Mouse (Mus musculus) liver, postnatal 0 days (tissue): ENCODE measurements at regions not wholly inside any gene's neighbourhood (a gene's known extent, or its start where the extent isn't known, plus 50 kb on each side); places are given as distances from the start of the nearest gene placed in this dataset.

ENCODE experiments used
- CTCF ChIP-seq: sonication (generic); IDR thresholded peaks from 2 replicates; pipeline ENCODE4 v1.5.1; 2016; ENCODE audit warnings: antibody characterized with exemption, low read depth
- EP300 ChIP-seq: IDR thresholded peaks from 2 replicates; pipeline ENCODE4 v1.6.1; 2016; ENCODE audit warnings: antibody characterized with exemption, low read depth, mild to moderate bottlenecking

GRCm38 (mm10) chr1:64226001-64226918 lies 104.2 kb upstream of the Klf7 start:
- TF ChIP-seq CTCF (no peak), EP300 (no peak)
